Mouse (Mus musculus) olfactory bulb, adult 2 months (tissue): Measurements from ENCODE around the gene Rnf11.

ENCODE experiments used
- CTCF ChIP-seq: fragments of 200-500 bp; IDR thresholded peaks from 2 replicates; pipeline ENCODE4 v1.5.1; 2012; ENCODE audit warnings: low read depth, mild to moderate bottlenecking, low read length, moderate library complexity; ENCODE audit not compliant: insufficient read depth
- POLR2A ChIP-seq: fragments of 200-500 bp; IDR thresholded peaks from 2 replicates; pipeline ENCODE4 v1.6.1; 2012; ENCODE audit warnings: mild to moderate bottlenecking, low read depth, low read length, moderate library complexity; ENCODE audit not compliant: insufficient read depth

GRCm38 (mm10) chr4:109475078-109475477 lies 9.4 kb downstream of the Rnf11 start:
- no peak for TF ChIP-seq CTCF
- TF ChIP-seq POLR2A, result no peak
